Mouse (Mus musculus): ENCODE results near the gene Yy2.

Gene Yy2

GRCm38 (mm10) chrX:157568840-157569239 is at the start of gene Yy2:
Gene Yy2, minus strand, starts transcription at chrX:157568985.
- no peak for DNase-seq

- no peak for DNase-seq
Measured at GRCm38 (mm10) chrX:157612894-157613293, 44.1 kb upstream of the Yy2 start.

- no peak for DNase-seq
Measured at GRCm38 (mm10) chrX:157601450-157601849, 32.7 kb upstream of the Yy2 start.

DNA sequence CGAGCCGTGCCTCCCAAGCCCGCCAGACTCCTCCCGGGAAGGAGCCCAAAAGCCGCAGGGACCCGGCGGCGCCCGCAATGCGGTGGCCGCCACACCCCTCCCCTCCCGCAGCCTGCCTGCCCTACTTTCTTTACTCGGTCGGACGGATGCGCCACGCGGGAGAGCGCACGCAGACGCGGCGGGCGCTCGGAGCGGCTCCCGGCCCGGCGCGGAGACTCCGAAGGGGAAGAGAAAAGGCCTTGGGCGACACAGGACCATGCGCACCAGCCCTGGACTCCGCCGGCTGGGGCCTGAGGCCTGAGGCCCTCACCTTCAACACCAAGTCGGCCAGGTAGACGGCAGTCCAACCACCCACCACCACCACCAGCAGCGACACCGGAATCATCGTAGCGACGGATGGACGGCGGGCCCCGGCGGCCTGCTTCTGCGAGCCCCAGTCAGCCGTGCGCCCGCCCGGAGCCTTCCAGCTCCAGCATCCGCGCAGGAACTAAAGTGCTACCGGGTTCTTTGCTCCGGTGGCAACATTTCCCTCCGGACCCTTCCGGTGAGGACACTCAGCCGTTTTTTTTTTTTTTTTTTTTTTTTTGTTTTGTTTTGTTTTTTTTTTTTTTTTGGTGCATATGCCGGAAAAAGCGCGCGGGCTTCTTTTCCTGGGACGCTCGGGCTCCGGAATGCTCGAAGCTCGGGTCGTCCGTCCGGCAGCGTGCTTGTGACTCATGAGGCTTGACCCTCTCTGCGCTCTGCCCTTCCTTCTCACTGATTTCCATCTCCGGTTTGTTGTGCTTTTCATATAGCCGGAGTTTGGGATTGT is 29.6 kb upstream of the Yy2 start, which contains the start of gene Mbtps2:
TSS of gene Mbtps2 (minus strand) at position 530 of the 811 bp plus-strand sequence.
- DNase-seq = peak; percentile 26 to 37

- DNase-seq = no peak
Measured at GRCm38 (mm10) chrX:157597585-157598185, 28.9 kb upstream of the Yy2 start.

DNA sequence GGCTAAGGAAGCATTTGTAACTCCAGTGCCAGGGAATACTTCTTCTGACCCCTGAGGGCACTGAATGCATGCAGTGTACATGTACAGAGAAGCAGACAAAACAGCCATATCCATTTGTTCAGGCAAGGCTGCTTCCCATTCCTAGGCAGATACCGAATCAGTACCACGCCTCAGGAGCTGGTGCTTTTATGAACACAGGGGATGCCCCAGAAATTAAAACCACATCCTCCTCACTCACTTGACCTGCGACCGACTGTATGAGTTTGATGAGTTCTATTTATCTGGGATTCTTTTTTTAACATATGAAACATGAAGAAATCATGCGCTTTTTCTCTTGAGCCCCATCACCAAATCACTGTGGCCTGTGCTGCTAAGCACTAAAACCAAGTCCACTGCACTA is 28.0 kb upstream of the Yy2 start:
- DNase-seq = no peak

- no peak for DNase-seq
Measured at GRCm38 (mm10) chrX:157595927-157596326, 27.1 kb upstream of the Yy2 start.

- no peak for DNase-seq
Measured at GRCm38 (mm10) chrX:157594606-157595005, 25.8 kb upstream of the Yy2 start.

GRCm38 (mm10) chrX:157587001-157587400 is 18.2 kb upstream of the Yy2 start:
- no peak for DNase-seq

DNA sequence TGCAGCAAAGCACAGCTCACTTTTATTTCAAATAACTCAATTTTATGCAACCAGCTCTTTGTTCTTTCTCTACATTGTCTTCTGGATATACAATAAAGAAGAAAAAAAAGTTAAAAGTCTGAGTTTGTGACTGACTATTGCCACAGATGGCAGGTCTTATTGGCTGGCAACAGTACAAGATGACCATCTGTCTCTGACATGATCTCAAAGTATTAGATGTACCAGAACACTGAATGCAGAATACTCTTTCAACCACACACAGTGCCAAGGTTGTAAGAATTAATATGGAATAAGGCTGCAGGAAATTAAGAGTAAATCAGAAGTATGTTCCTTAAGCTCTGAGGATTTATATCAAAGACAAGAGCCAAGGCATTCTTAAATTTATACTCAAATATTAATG is 17.6 kb upstream of the Yy2 start:
- DNase-seq = no peak

- DNase-seq = no peak
Measured at GRCm38 (mm10) chrX:157579108-157579614, 10.4 kb upstream of the Yy2 start.

DNA sequence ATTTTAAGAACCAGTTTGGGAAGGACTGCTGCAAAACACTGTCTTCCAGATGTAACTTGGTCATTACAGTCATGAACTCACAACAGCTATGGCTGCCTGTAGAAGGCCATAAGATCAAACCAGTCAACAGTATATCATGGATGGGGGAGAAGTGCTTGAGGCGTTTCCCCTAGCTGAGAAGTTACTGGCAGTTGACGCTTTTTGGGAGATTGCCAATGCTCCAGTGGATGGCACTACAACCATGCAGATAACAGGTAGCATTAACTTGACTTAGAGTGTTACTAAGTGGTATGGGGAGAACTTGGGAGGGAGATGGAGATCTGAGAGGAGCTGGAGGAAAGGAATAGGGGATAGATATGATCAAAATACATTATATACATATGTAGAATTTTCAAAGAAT is 5.9 kb upstream of the Yy2 start:
- DNase-seq = no peak

DNA sequence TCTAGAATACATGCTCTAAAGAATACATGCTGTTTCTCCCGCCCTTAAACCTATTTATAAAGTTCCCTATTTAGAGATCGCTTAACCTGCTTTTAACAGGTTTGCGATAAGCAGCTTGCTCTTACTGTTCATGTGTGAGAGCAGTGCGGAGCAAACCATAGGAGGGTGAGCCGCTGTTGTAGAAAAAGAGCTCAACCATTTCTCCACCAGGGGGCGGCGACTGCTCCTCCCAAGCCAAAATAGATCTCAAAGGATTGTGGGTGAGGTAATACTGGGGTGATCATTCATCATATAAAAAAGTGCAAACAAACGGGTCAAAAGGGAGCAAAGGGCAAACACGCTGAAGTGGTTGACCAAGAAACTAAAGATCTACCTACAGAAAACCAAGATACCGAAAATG is 5.0 kb downstream of the Yy2 start:
- DNase-seq = no peak

DNA sequence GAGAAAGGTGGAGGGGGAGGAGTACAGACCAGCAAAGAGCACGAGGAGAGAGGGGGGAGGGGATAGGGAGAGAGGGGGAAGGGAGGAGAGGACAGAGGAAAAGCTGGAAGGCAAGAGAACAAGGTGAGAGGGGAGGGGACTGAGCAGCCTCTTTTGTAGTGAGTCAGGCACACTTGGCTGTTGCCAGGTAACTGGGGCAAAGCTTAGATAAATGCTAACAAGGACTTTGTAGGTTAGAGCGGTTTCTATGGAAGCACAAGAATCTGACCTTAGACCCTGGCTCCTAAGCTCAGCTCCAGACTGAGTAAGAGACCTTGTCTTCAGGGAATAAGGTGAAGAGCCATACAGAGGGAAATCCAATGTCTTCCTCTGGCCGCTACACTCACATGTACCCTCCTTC is 21.7 kb downstream of the Yy2 start:
- no peak for DNase-seq
